Mouse (Mus musculus) bone marrow, adult 2 months (tissue): ENCODE measurements around the gene Rpl9. TPM values are rescaled to one million over a fixed set of nuclear protein-coding genes. Genes with fewer than 3 reads are reported as not detected.

Experiments
- H3K27ac ChIP-seq: fragments of 200-500 bp; 2 replicates; pipeline ENCODE4 v1.5.1; 2012; ENCODE audit warnings: low read depth, mild to moderate bottlenecking, control low read depth, inconsistent platforms, low read length; ENCODE audit not compliant: control insufficient read depth, poor library complexity, insufficient read depth
- H3K4me1 ChIP-seq: fragments of 200-500 bp; 2 replicates; pipeline ENCODE4 v1.6.1; 2011; ENCODE audit warnings: low read length; ENCODE audit not compliant: control insufficient read depth, insufficient read depth
- H3K4me3 ChIP-seq: fragments of 200-500 bp; replicated peaks from 2 replicates; pipeline ENCODE3; 2011; ENCODE audit warnings: mild to moderate bottlenecking, low read depth, low read length, control low read depth; ENCODE audit not compliant: control insufficient read depth
- CTCF ChIP-seq: fragments of 200-500 bp; IDR thresholded peaks from 2 replicates; pipeline ENCODE4 v1.5.1; 2011; ENCODE audit warnings: low read length, control low read depth; ENCODE audit not compliant: control insufficient read depth, insufficient read depth
- POLR2A ChIP-seq: fragments of 200-500 bp; IDR thresholded peaks from 2 replicates; pipeline ENCODE4 v1.6.1; 2011; ENCODE audit warnings: low read depth, mild to moderate bottlenecking, control low read depth, low read length, borderline replicate concordance; ENCODE audit not compliant: control insufficient read depth
- WGBS: fragments of 180-500 bp; shearing (Covaris S2); methylation state at CpG from one replicate; pipeline ENCODE4 v1.1.7; 2018; 5-methylcytosine and 5-hydroxymethylcytosine counted together
- polyA plus RNA-seq: library from polyadenylated mRNA; stranded (reverse); fragments of >200 nt; gene quantifications from 2 replicates; pipeline ENCODE4 v1.2.4, GENCODE M21; 2011; ENCODE audit warnings: low replicate concordance; ENCODE audit not compliant: missing spikeins, insufficient read depth, insufficient read length

Rpl9 gene
- polyA plus RNA-seq, 1 experiment: 324 TPM

DNA sequence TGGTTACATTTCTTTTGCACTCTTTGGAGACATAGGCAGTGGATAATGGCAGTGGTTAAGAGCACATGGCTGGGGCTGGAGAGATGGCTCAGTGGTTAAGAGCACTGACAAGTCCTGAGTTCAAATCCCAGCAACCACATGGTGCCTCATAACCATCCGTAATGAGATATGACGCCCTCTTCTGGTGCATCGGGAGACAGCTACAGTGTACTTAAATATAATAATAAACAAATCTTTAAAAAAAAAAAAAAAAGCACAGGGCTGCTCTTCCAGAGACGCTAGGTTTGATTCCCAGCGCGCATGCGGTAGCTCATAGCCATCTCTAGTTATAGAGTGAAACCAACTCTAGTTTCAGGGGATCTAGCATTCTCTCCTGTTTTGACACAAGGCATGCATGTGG lies 3.2 kb upstream of the Rpl9 start:
- no peak for TF ChIP-seq POLR2A
- no peak for TF ChIP-seq CTCF
- Histone ChIP-seq H3K4me3 (no peak overlapping the region), H3K27ac (no peak overlapping the region), H3K4me1 (peaks cover 1% of the 10 kb centered on the region; the same call in 1 of the 2 replicates)
- 89% methylated on average over 7 of the region's 7 CpGs for WGBS

- H3K4me3 ChIP-seq: peak overlapping the region; percentile 72
- H3K27ac ChIP-seq: no peak overlapping the region
- WGBS: 2% methylated on average over 12 of the region's 12 CpGs
- peaks cover 1% of the 10 kb centered on the region; the same call in 1 of the 2 replicates for H3K4me1 ChIP-seq
- TF ChIP-seq POLR2A (no peak), CTCF (no peak)
Observed at GRCm38 (mm10) chr5:65391753-65392152, 509 bp upstream of the Rpl9 start.

- WGBS: 84% methylated on average over 6 of the region's 6 CpGs
- Histone ChIP-seq H3K4me1 (peaks cover 1% of the 10 kb centered on the region; the same call in 1 of the 2 replicates), H3K4me3 (no peak overlapping the region), H3K27ac (no peak overlapping the region)
- TF ChIP-seq POLR2A (no peak), CTCF (no peak)
Observed at GRCm38 (mm10) chr5:65387008-65387867, 4.0 kb downstream of the Rpl9 start.

DNA sequence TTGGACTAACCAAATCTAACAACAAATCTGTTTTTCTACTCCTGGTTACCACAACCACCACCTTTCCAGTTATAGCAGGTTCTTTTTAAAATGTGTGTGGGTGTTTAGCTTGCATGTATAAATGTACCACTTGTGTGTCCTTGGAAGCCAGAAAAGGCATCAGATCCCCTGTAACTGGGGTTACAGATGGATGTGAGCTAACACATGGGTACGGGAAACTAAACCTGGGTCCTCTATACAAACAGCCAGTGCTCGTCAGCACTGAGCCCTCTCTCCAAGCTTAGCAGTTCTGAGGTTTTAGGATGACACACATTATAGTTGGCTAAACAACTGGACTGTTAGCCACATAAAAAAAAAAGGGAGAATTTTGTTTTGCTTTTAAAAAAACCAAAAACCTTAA lies 5.5 kb downstream of the Rpl9 start:
- no peak overlapping the region for H3K4me3 ChIP-seq
- TF ChIP-seq CTCF: no peak
- no peak for TF ChIP-seq POLR2A
- no peak overlapping the region for H3K27ac ChIP-seq
- WGBS: 76% methylated on average over 2 of the region's 2 CpGs
- H3K4me1 ChIP-seq: peaks cover 1% of the 10 kb centered on the region; the same call in 1 of the 2 replicates

- H3K4me1 ChIP-seq: peaks cover 2% of the 10 kb centered on the region; the same call in 1 of the 2 replicates
- H3K4me3 ChIP-seq: no peak overlapping the region
- H3K27ac ChIP-seq: no peak overlapping the region
- 80% methylated on average over 7 of the region's 7 CpGs for WGBS
- no peak for TF ChIP-seq CTCF
Observed at GRCm38 (mm10) chr5:65374746-65375145, 16.5 kb downstream of the Rpl9 start.

- Histone ChIP-seq H3K4me3 (no peak overlapping the region), H3K27ac (no peak overlapping the region), H3K4me1 (peaks cover 3% of the 10 kb centered on the region; the same call in 1 of the 2 replicates)
- 94% methylated on average over 7 of the region's 7 CpGs for WGBS
- TF ChIP-seq CTCF (no peak), POLR2A (no peak)
Observed at GRCm38 (mm10) chr5:65371551-65371950, 19.7 kb downstream of the Rpl9 start.

DNA sequence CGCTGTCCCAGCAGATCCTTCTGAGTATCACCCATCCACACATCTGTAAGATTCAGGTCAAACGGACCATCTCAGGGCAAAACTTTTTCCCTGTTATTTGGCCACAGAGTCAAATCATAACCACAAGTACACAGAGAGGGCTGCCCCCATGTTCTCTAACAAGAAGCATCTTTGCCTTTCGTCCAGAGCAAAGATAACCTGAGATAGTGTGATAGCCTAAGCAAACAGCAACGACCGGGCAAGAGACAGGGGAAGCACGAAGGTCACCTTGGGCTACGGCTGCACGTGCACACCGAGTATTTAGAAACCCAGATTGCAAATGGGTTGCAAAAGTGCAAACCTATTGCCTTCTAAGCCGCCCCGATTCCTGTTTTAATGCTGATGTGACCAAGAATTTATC lies 23.4 kb downstream of the Rpl9 start:
- H3K4me3 ChIP-seq: no peak overlapping the region
- 61% methylated on average over 11 of the region's 11 CpGs for WGBS
- TF ChIP-seq POLR2A (no peak), CTCF (no peak)
- H3K4me1 ChIP-seq: peaks cover 1% of the 10 kb centered on the region; the same call in 1 of the 2 replicates
- H3K27ac ChIP-seq: no peak overlapping the region

- H3K4me3 ChIP-seq: no peak overlapping the region
- TF ChIP-seq POLR2A: no peak
- no peak for TF ChIP-seq CTCF
- H3K4me1 ChIP-seq: peaks cover 3% of the 10 kb centered on the region; the same call in 1 of the 2 replicates
- H3K27ac ChIP-seq: no peak overlapping the region
- WGBS: 36% methylated on average over 3 of the region's 3 CpGs
Observed at GRCm38 (mm10) chr5:65357771-65358170, 33.5 kb downstream of the Rpl9 start.

GRCm38 (mm10) chr5:65356851-65357250 lies 34.4 kb downstream of the Rpl9 start:
- peaks cover 3% of the 10 kb centered on the region; the same call in 1 of the 2 replicates for H3K4me1 ChIP-seq
- 45% methylated on average over 6 of the region's 6 CpGs for WGBS
- no peak overlapping the region for H3K4me3 ChIP-seq
- peak overlapping the region; percentile 62; the same call in 1 of the 2 replicates for H3K27ac ChIP-seq
- TF ChIP-seq POLR2A (no peak), CTCF (no peak)
